Mouse (Mus musculus) CH12.LX (cell line): ENCODE results near the gene Fdx1l. TPM values are rescaled to one million over a fixed set of nuclear protein-coding genes. Genes with fewer than 3 reads are reported as not detected.
A peak's percentile ranks its signal among the peaks of the same experiment; 100 is the strongest.

Experiments
- DNase-seq: peaks from one replicate; pipeline ENCODE4 v3.0.0-alpha.2; 2013; ENCODE audit errors: extremely low read depth
- H3K27ac ChIP-seq: 2 replicates; pipeline ENCODE4 v1.5.1; 2012; ENCODE audit warnings: low read depth, mild to moderate bottlenecking, control low read depth, moderate library complexity; ENCODE audit not compliant: insufficient read depth
- H3K27me3 ChIP-seq: replicated peaks from 2 replicates; pipeline ENCODE3; 2012; ENCODE audit warnings: inconsistent platforms
- H3K36me3 ChIP-seq, 2 experiments: replicated peaks in 1 of 2; 2 replicates each; pipeline versions ENCODE3 to v1.6.1; 2012; ENCODE audit warnings: inconsistent platforms in 1 of 2, low read length in 1 of 2, mild to moderate bottlenecking in 1 of 2, mixed read lengths in 1 of 2, moderate library complexity in 1 of 2; ENCODE audit not compliant: control insufficient read depth in 1 of 2, insufficient read depth in 1 of 2
- H3K4me1 ChIP-seq, 2 experiments: 2 replicates each; pipeline ENCODE4 v1.6.1; 2012; ENCODE audit warnings: inconsistent platforms in 1 of 2, moderate library complexity in 1 of 2; ENCODE audit not compliant: insufficient read depth in 2 of 2, control insufficient read depth in 1 of 2
- H3K4me2 ChIP-seq: 2 replicates; pipeline ENCODE4 v1.6.1; 2012; ENCODE audit warnings: low read depth, mild to moderate bottlenecking, control low read depth; ENCODE audit not compliant: poor library complexity, insufficient read depth, severe bottlenecking
- H3K4me3 ChIP-seq, 3 experiments: fragments of 150-350 bp in 1 of 3; sonication (generic) in 1 of 3; replicated peaks in 1 of 3; 2 replicates each; pipeline versions ENCODE3 to v1.5.1; 2011 to 2012; ENCODE audit warnings: low read depth in 2 of 3, low read length in 2 of 3, mild to moderate bottlenecking in 2 of 3, moderate library complexity in 2 of 3, control low read depth in 1 of 3, improper control_type of control experiment in 1 of 3, inconsistent platforms in 1 of 3, mixed read lengths in 1 of 3; ENCODE audit not compliant: poor library complexity in 1 of 3
- H3K79me2 ChIP-seq: replicated peaks from 2 replicates; pipeline ENCODE4 v1.6.1; 2012; ENCODE audit warnings: mild to moderate bottlenecking, moderate library complexity; ENCODE audit not compliant: control insufficient read depth, poor library complexity, insufficient read depth, severe bottlenecking; ENCODE audit errors: extremely low read depth
- H3K9ac ChIP-seq: 2 replicates; pipeline ENCODE4 v1.6.1; 2012; ENCODE audit warnings: low read depth, mild to moderate bottlenecking, control low read depth, moderate library complexity; ENCODE audit not compliant: insufficient read depth
- H3K9me3 ChIP-seq: replicated peaks from 2 replicates; pipeline ENCODE3; 2012; ENCODE audit warnings: low read length, inconsistent platforms, mixed read lengths
- BHLHE40 ChIP-seq: IDR thresholded peaks from 2 replicates; pipeline ENCODE4 v1.6.1; 2011; ENCODE audit warnings: mild to moderate bottlenecking, low read depth, low read length, improper control_type of control experiment
- CHD1 ChIP-seq: IDR thresholded peaks from 2 replicates; pipeline ENCODE4 v1.6.1; 2012; ENCODE audit warnings: low read depth, low read length, improper control_type of control experiment, inconsistent platforms
- CHD2 ChIP-seq: IDR thresholded peaks from 2 replicates; pipeline ENCODE4 v1.6.1; 2011; ENCODE audit warnings: low read length, improper control_type of control experiment
- CTCF ChIP-seq, 2 experiments: IDR thresholded peaks in 1 of 2; conservative IDR thresholded peaks in 1 of 2; 2 replicates each; pipeline ENCODE4 v1.5.1; 2011 to 2012; ENCODE audit warnings: low read depth in 2 of 2, low read length in 2 of 2, improper control_type of control experiment in 1 of 2, inconsistent platforms in 1 of 2, mild to moderate bottlenecking in 1 of 2, moderate library complexity in 1 of 2
- E2F4 ChIP-seq: IDR thresholded peaks from 2 replicates; pipeline ENCODE4 v1.6.1; 2011; ENCODE audit warnings: low read depth, low read length, improper control_type of control experiment; ENCODE audit not compliant: insufficient replicate concordance
- ELF1 ChIP-seq: IDR thresholded peaks from 2 replicates; pipeline ENCODE4 v1.6.1; 2014; ENCODE audit warnings: low read depth, mild to moderate bottlenecking, inconsistent platforms, low read length, improper control_type of control experiment
- EP300 ChIP-seq: IDR thresholded peaks from 2 replicates; pipeline ENCODE4 v1.6.1; 2011; ENCODE audit warnings: low read length, improper control_type of control experiment
- ETS1 ChIP-seq: conservative IDR thresholded peaks from 2 replicates; pipeline ENCODE4 v1.6.1; 2012; ENCODE audit warnings: low read depth, mild to moderate bottlenecking, inconsistent platforms, low read length, improper control_type of control experiment, moderate library complexity
- GABPA ChIP-seq: IDR thresholded peaks from 2 replicates; pipeline ENCODE4 v1.6.1; 2012; ENCODE audit warnings: low read depth, low read length, improper control_type of control experiment, inconsistent platforms; ENCODE audit not compliant: insufficient replicate concordance
- HCFC1 ChIP-seq: IDR thresholded peaks from 2 replicates; pipeline ENCODE4 v1.6.1; 2012; ENCODE audit warnings: low read depth, mild to moderate bottlenecking, inconsistent platforms, low read length, improper control_type of control experiment
- IRF4 ChIP-seq: IDR thresholded peaks from 2 replicates; pipeline ENCODE4 v1.6.1; 2014; ENCODE audit warnings: low read depth, mild to moderate bottlenecking, inconsistent platforms, low read length, improper control_type of control experiment
- JUN ChIP-seq: IDR thresholded peaks from 2 replicates; pipeline ENCODE4 v1.6.1; 2011; ENCODE audit warnings: low read depth, mild to moderate bottlenecking, low read length, improper control_type of control experiment, moderate library complexity; ENCODE audit not compliant: insufficient read depth
- JUND ChIP-seq: conservative IDR thresholded peaks from 2 replicates; pipeline ENCODE4 v1.6.1; 2011; ENCODE audit warnings: low read depth, low read length, improper control_type of control experiment
- KAT2A ChIP-seq: IDR thresholded peaks from 2 replicates; pipeline ENCODE4 v1.6.1; 2012; ENCODE audit warnings: low read length, improper control_type of control experiment, inconsistent platforms; ENCODE audit not compliant: insufficient replicate concordance
- MAFK ChIP-seq: IDR thresholded peaks from 2 replicates; pipeline ENCODE4 v1.6.1; 2011; ENCODE audit warnings: low read length, improper control_type of control experiment; ENCODE audit not compliant: insufficient replicate concordance
- MAX ChIP-seq: IDR thresholded peaks from 2 replicates; pipeline ENCODE4 v1.6.1; 2011; ENCODE audit warnings: low read length, improper control_type of control experiment
- MAZ ChIP-seq: IDR thresholded peaks from 2 replicates; pipeline ENCODE4 v1.6.1; 2012; ENCODE audit warnings: low read depth, mild to moderate bottlenecking, inconsistent platforms, low read length, improper control_type of control experiment, moderate library complexity
- MEF2A ChIP-seq: IDR thresholded peaks from 2 replicates; pipeline ENCODE4 v1.6.1; 2014; ENCODE audit warnings: low read depth, mild to moderate bottlenecking, inconsistent platforms, low read length, improper control_type of control experiment, borderline replicate concordance
- MXI1 ChIP-seq: IDR thresholded peaks from 2 replicates; pipeline ENCODE4 v1.6.1; 2011; ENCODE audit warnings: mild to moderate bottlenecking, low read depth, low read length, improper control_type of control experiment
- MYC ChIP-seq: IDR thresholded peaks from 2 replicates; pipeline ENCODE4 v1.6.1; 2011; ENCODE audit warnings: low read depth, mild to moderate bottlenecking, improper control_type of control experiment, low read length
- NELFE ChIP-seq: IDR thresholded peaks from 2 replicates; pipeline ENCODE4 v1.6.1; 2011; ENCODE audit warnings: low read depth, low read length, improper control_type of control experiment
- NRF1 ChIP-seq: IDR thresholded peaks from 2 replicates; pipeline ENCODE4 v1.6.1; 2014; ENCODE audit warnings: low read depth, mild to moderate bottlenecking, inconsistent platforms, low read length, improper control_type of control experiment, moderate library complexity
- PAX5 ChIP-seq: IDR thresholded peaks from 2 replicates; pipeline ENCODE4 v1.6.1; 2012; ENCODE audit warnings: low read length, inconsistent platforms, mixed read lengths
- POLR2A ChIP-seq: IDR thresholded peaks from 2 replicates; pipeline ENCODE4 v1.6.1; 2011; ENCODE audit warnings: low read depth, mild to moderate bottlenecking, improper control_type of control experiment, low read length
- POLR2AphosphoS2 ChIP-seq: IDR thresholded peaks from 2 replicates; pipeline ENCODE4 v1.6.1; 2011; ENCODE audit warnings: low read depth, low read length, improper control_type of control experiment
- RAD21 ChIP-seq: IDR thresholded peaks from 2 replicates; pipeline ENCODE4 v1.6.1; 2011; ENCODE audit warnings: low read depth, mild to moderate bottlenecking, low read length, improper control_type of control experiment, moderate library complexity
- RCOR1 ChIP-seq: conservative IDR thresholded peaks from 2 replicates; pipeline ENCODE4 v1.6.1; 2012; ENCODE audit warnings: low read depth, mild to moderate bottlenecking, inconsistent platforms, low read length, improper control_type of control experiment
- SIN3A ChIP-seq: IDR thresholded peaks from 2 replicates; pipeline ENCODE4 v1.6.1; 2012; ENCODE audit warnings: low read length, improper control_type of control experiment, inconsistent platforms
- SMC3 ChIP-seq: IDR thresholded peaks from 2 replicates; pipeline ENCODE4 v1.6.1; 2011; ENCODE audit warnings: low read depth, low read length, improper control_type of control experiment
- TBP ChIP-seq: conservative IDR thresholded peaks from 2 replicates; pipeline ENCODE4 v1.6.1; 2011; ENCODE audit warnings: low read depth, low read length, improper control_type of control experiment
- TCF12 ChIP-seq: IDR thresholded peaks from 2 replicates; pipeline ENCODE4 v1.6.1; 2014; ENCODE audit warnings: low read depth, mild to moderate bottlenecking, inconsistent platforms, low read length, improper control_type of control experiment
- UBTF ChIP-seq: IDR thresholded peaks from 2 replicates; pipeline ENCODE4 v1.6.1; 2012; ENCODE audit warnings: low read depth, mild to moderate bottlenecking, inconsistent platforms, low read length, improper control_type of control experiment, moderate library complexity
- USF1 ChIP-seq: IDR thresholded peaks from 2 replicates; pipeline ENCODE4 v1.6.1; 2014; ENCODE audit warnings: low read depth, mild to moderate bottlenecking, inconsistent platforms, low read length, improper control_type of control experiment
- USF2 ChIP-seq: conservative IDR thresholded peaks from 2 replicates; pipeline ENCODE4 v1.6.1; 2011; ENCODE audit warnings: low read depth, low read length, improper control_type of control experiment
- ZC3H11A ChIP-seq: IDR thresholded peaks from 2 replicates; pipeline ENCODE4 v1.6.1; 2012; ENCODE audit warnings: low read depth, mild to moderate bottlenecking, inconsistent platforms, low read length, improper control_type of control experiment
- ZKSCAN1 ChIP-seq: IDR thresholded peaks from 2 replicates; pipeline ENCODE4 v1.6.1; 2012; ENCODE audit warnings: low read depth, inconsistent platforms, low read length, improper control_type of control experiment, borderline replicate concordance
- ZMIZ1 ChIP-seq: IDR thresholded peaks from 2 replicates; pipeline ENCODE4 v1.6.1; 2012; ENCODE audit warnings: low read depth, mild to moderate bottlenecking, inconsistent platforms, low read length, improper control_type of control experiment
- ZNF384 ChIP-seq: IDR thresholded peaks from 2 replicates; pipeline ENCODE4 v1.6.1; 2012; ENCODE audit warnings: low read depth, low read length, improper control_type of control experiment, inconsistent platforms
- dilution Hi-C: fragments of 300-500 bp; cut with MboI; formaldehyde crosslinking; loops from 2 replicates; pipeline ENCODE4 v1.14.3; 2020; ENCODE audit warnings: low sequenced_read_pairs; ENCODE audit not compliant: extremely low pct_unique_long_range_greater_than_20kb, extremely low pct_ligation_motif_present
- in situ Hi-C: fragments of 300-500 bp; cut with MboI; formaldehyde crosslinking; loops from 3 replicates; pipeline ENCODE4 v1.14.3; 2019; ENCODE audit warnings: low sequenced_read_pairs, low pct_ligation_motif_present, low pct_unique_long_range_greater_than_20kb, mixed read lengths
- polyA plus RNA-seq: library from polyadenylated mRNA; unstranded; fragments of >175 nt; gene quantifications from 2 replicates; pipeline ENCODE4 v1.2.1, GENCODE M21; 2012; ENCODE audit warnings: low read depth; ENCODE audit not compliant: insufficient read length
- total RNA-seq, 2 experiments: library from RNA; depleted of rRNA; stranded (reverse); fragments of 300-350 nt in 1 of 2; fragments of >200 nt in 1 of 2; gene quantifications; 2 replicates each; pipeline ENCODE4 v1.2.3; 2012 to 2014

The Fdx1l gene
- 79.7 and 90.4 TPM in 2 replicates for total RNA-seq (2012; rRNA removed)
- 67.2 and 70.8 TPM in 2 replicates for total RNA-seq (2014; rRNA removed)
- polyA plus RNA-seq, result 105 and 112 TPM in 2 replicates

DNA sequence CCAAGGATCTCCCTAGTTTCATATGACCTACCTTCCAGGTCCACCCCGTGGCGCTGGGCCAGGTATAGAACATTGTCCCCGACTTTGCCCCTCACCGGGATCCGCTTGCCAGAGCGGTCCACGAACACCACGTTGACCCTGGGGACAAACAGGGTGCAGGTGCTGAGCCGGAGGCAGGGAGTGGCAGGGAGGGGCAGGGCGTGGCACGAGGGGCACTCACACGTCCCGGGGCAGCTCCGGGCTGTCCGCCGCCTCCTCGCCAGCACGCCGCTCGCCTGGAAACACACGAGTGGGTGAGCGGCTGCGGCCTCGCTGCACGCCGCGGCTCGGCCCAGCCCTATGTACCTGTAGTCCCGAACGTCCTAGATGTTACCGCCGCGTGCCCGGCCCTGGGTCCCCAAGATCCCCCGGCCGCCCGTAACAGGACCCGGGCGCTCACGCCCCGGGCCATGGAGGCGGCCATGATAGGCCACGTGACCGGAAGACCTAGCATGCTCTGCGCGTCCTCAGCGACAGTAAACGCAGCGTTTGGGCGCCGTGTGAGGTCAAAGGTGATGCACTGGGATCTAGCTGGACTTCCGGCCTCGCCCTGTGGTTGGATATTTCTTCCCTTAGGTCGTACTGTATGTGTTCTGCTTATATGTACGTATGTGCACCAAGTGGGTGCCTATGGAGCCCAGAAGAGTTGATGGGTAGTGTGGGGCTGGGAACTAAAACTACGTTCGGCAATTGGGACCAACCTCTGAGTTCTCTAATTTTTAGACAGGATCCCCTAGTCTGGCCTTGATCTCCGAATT lies at the start of gene Fdx1l, which contains the start of gene Gm49373:
Gene Fdx1l (minus strand): TSS at position 571 of the 797 bp plus-strand sequence.
Gene Gm49373 (minus strand): TSS at position 53 of the 797 bp plus-strand sequence.
- peak; percentile 79; the same call in 1 of the 2 replicates for TF ChIP-seq CHD1
- peak; percentile 96 for TF ChIP-seq BHLHE40
- 0 out of 2 replicates have a peak, but pooled peaks have one; percentile 21 for TF ChIP-seq JUND
- TF ChIP-seq CHD2, result peak; percentile 87
- TF ChIP-seq MEF2A, result peak; percentile 79
- no peak for TF ChIP-seq CTCF (conservative IDR thresholded peaks at IDR 0.05 in 1 of 2, IDR thresholded peaks at IDR 0.05 in 1 of 2; ENCODE audit: low read depth in 2 of 2, low read length in 2 of 2)
- TF ChIP-seq UBTF, result peak; percentile 64
- peak; percentile 84 for TF ChIP-seq NELFE
- peak; percentile 26 for TF ChIP-seq SMC3
- TF ChIP-seq ZKSCAN1, result no peak
- peak; percentile 94 for TF ChIP-seq HCFC1
- TF ChIP-seq MYC, result peak; percentile 95
- TF ChIP-seq TBP, result 0 out of 2 replicates have a peak, but pooled peaks have one; percentile 36
- no peak for TF ChIP-seq ZC3H11A
- TF ChIP-seq TCF12, result peak; percentile 82
- no peak; the same call in 1 of the 2 replicates for TF ChIP-seq GABPA
- no peak for TF ChIP-seq E2F4
- no peak for TF ChIP-seq JUN
- peak; percentile 72 for TF ChIP-seq NRF1
- peak; percentile 81 for TF ChIP-seq POLR2A
- no peak for TF ChIP-seq PAX5
- TF ChIP-seq KAT2A, result peak; percentile 88; the same call in 1 of the 2 replicates
- peak; percentile 59; the same call in 1 of the 2 replicates for TF ChIP-seq ETS1
- TF ChIP-seq SIN3A, result peak; percentile 92
- peak; percentile 99 for TF ChIP-seq MXI1
- peak; percentile 98 for TF ChIP-seq USF1
- no peak for TF ChIP-seq RCOR1
- TF ChIP-seq ZNF384, result no peak
- peak; percentile 100 for TF ChIP-seq POLR2AphosphoS2
- TF ChIP-seq USF2, result peak; percentile 93
- no peak for TF ChIP-seq RAD21
- TF ChIP-seq MAX, result peak; percentile 99
- TF ChIP-seq ELF1, result peak; percentile 95
- TF ChIP-seq IRF4, result peak; percentile 71
- 0 out of 2 replicates have a peak, but pooled peaks have one; percentile 16 for TF ChIP-seq MAZ
- no peak for TF ChIP-seq EP300
- no peak for TF ChIP-seq MAFK
- TF ChIP-seq ZMIZ1, result peak; percentile 85
- Histone ChIP-seq H3K9me3 (no peaks in the 10 kb centered on the region), H3K4me2 (peak within 1 kb of the TSS; percentile 92), H3K4me3 (peak within 1 kb of the TSS; percentile 90 to 98 (median 96)), H3K4me1 (peaks cover 8 to 29% of the 10 kb centered on the region in 2 experiments), H3K79me2 (peaks cover 35% of the 10 kb centered on the region), H3K9ac (peak within 1 kb of the TSS; percentile 88), H3K36me3 (peaks cover 53 to 74% of the 10 kb centered on the region in 2 experiments), H3K27me3 (no peaks in the 10 kb centered on the region), H3K27ac (peak within 1 kb of the TSS; percentile 68)
- in situ Hi-C loops (loop anchor here (5.0 kb wide), 1 partner anchor 46 kb away; the partner anchor contains the start of gene Icam4), dilution Hi-C loops (no loop called here)
- DNase-seq, result peak; percentile 93
